Mouse (Mus musculus): ENCODE results near the gene Defb13. TPM values are rescaled to one million over a fixed set of nuclear protein-coding genes. Genes with fewer than 3 reads are reported as not detected.

Gene Defb13
- not detected in 2 replicates for polyA plus RNA-seq (2012; rRNA removed)

GRCm38 (mm10) chr8:21946462-21946861, at the start of gene Defb13:
TSS of gene Defb13 (plus strand) at chr8:21946762.

GRCm38 (mm10) chr8:21906290-21906689, 40.3 kb upstream of the Defb13 start, which contains the start of gene Defb11:
TSS of gene Defb11 (minus strand) at chr8:21906412.

DNA sequence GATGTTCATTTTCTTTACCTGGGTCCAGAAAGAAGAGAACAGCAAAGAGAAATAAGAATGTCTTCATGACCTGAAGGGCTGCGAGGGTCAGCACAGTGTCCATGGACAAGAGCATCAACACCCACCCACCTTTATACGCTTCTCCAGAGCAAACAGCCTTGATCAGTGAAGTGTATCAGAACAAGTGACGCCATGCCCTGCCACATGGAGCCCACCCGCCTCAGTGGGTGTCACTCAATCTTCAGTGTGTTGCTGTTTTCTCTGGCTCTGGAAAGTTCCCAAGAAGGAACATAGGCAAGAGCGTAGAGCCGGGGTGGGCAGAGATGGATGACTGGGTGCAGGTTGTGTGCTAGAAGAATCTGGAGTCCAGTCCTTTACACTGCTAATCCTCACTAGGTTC, 14.0 kb upstream of the Defb13 start, which contains the start of gene Defb15:
Gene Defb15, minus strand, starts transcription at position 101 of the 400 bp plus-strand sequence.

GRCm38 (mm10) chr8:21938052-21938451, 8.5 kb upstream of the Defb13 start, which contains the start of gene Defb35:
TSS of gene Defb35 (plus strand) at chr8:21938352.

DNA sequence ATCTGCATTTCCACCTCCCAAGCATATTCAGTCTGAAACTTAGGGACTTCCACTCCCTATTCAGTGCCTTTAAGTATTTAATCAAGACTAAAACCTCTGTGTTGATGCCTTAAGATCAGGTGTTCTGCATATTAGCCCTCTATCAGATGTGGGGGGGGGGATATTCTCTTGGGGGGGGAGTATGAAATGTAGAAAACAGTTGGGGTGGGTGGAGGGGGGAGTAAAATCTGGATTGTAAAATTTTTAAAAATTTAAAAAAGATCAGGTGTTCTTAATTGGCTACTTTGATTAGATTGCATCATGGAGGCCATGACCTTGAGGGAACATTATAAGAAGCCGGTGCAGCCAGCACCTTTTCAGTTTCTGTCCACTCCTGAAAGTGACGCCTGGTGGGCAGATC, 11.9 kb downstream of the Defb13 start, which contains the start of gene Fam90a1a:
Gene Fam90a1a, plus strand, starts transcription at position 301 of the 400 bp plus-strand sequence.

GRCm38 (mm10) chr8:21969475-21969874, 22.9 kb downstream of the Defb13 start, which contains the start of gene Ccdc70:
TSS of gene Ccdc70 (plus strand) at chr8:21969775.

Other genes with a start within 250 kb of the Defb13 start
- gene AY761184, start 243.1 kb upstream of the Defb13 start, polyA plus RNA-seq (2012; rRNA removed): not detected in 2 replicates
- not detected in 2 replicates for gene Defa24, start 212.3 kb upstream of the Defb13 start, polyA plus RNA-seq (2012; rRNA removed)
- gene Defb50, start 123.2 kb upstream of the Defb13 start, polyA plus RNA-seq (2012; rRNA removed): not detected in 2 replicates
- not detected in 2 replicates for gene Defb2, start 106.8 kb upstream of the Defb13 start, polyA plus RNA-seq (2012; rRNA removed)
- not detected in 2 replicates for gene Defb10, start 87.9 kb upstream of the Defb13 start, polyA plus RNA-seq (2012; rRNA removed)
- gene Defb9, start 61.3 kb upstream of the Defb13 start, polyA plus RNA-seq (2012; rRNA removed): not detected in 2 replicates
- gene Defb11, start 40.4 kb upstream of the Defb13 start, polyA plus RNA-seq (2012; rRNA removed): not detected in 2 replicates
- gene Defb15, start 14.1 kb upstream of the Defb13 start, polyA plus RNA-seq (2012; rRNA removed): not detected in 2 replicates
- not detected in 2 replicates for gene Defb35, start 8.4 kb upstream of the Defb13 start, polyA plus RNA-seq (2012; rRNA removed)
- not detected in 2 replicates for gene Fam90a1a, start 12.0 kb downstream of the Defb13 start, polyA plus RNA-seq (2012; rRNA removed)
- gene Ccdc70, start 23.0 kb downstream of the Defb13 start, polyA plus RNA-seq (2012; rRNA removed): not detected in 2 replicates
- 8.5 and 9.9 TPM in 2 replicates for gene Atp7b, start 113.5 kb downstream of the Defb13 start, polyA plus RNA-seq (2012; rRNA removed)
- gene Alg11, start 114.0 kb downstream of the Defb13 start, polyA plus RNA-seq (2012; rRNA removed): 3.2 and 3.6 TPM in 2 replicates
- gene Nek5, start 178.3 kb downstream of the Defb13 start, polyA plus RNA-seq (2012; rRNA removed): 0.03 TPM in 2 replicates
- 1.9 and 2.2 TPM in 2 replicates for gene Nek3, start 219.7 kb downstream of the Defb13 start, polyA plus RNA-seq (2012; rRNA removed)
- gene Ckap2, start 239.1 kb downstream of the Defb13 start, polyA plus RNA-seq (2012; rRNA removed): 23.0 and 23.4 TPM in 2 replicates
- gene Vps36, start 246.0 kb downstream of the Defb13 start, polyA plus RNA-seq (2012; rRNA removed): 5.3 and 6.0 TPM in 2 replicates

Data from liver, embryonic 14 days (tissue).